Comparison of ENCODE assay signal across 8 mouse cellular contexts in genomic region chr9:107232140-107232539, GRCm38 (mm10). TPM values are rescaled to one million over a fixed set of nuclear protein-coding genes. Genes with fewer than 3 reads are reported as not detected.
DNase-seq lines count a peak whose midpoint lies in the region; ATAC-seq and TF ChIP-seq lines count a peak whose summit lies in the region.

No protein-coding gene starts in this region.

- no peaks in the 10 kb centered on the region for H3K9me3 ChIP-seq in megakaryocyte, embryonic 14.5 days
- no peaks in the 10 kb centered on the region for H3K9me3 ChIP-seq in limb, embryonic 15.5 days
- H3K9me3 ChIP-seq in stomach, postnatal 0 days (ENCODE audit: control insufficient read depth, low read length) = no peaks in the 10 kb centered on the region

- H3K27me3 ChIP-seq in cerebellum, adult 2 months (ENCODE audit: control insufficient read depth, insufficient read depth, low read length) = no peaks in the 10 kb centered on the region
- peaks cover 90% of the 10 kb centered on the region for H3K27me3 ChIP-seq in megakaryocyte, embryonic 14.5 days (replicated peaks)
- H3K27me3 ChIP-seq in limb, embryonic 15.5 days = peaks cover 89% of the 10 kb centered on the region
- H3K27me3 ChIP-seq in stomach, postnatal 0 days (ENCODE audit: control insufficient read depth, insufficient read depth, low read length) = peaks cover 26% of the 10 kb centered on the region

- no peak for TF ChIP-seq EP300 in stomach, postnatal 0 days (optimal IDR thresholded peaks at IDR 0.05)

- H3K27ac ChIP-seq in cerebellum, adult 2 months (ENCODE audit: insufficient read depth, low read length) = peak overlapping the region; percentile 57
- H3K27ac ChIP-seq in limb, embryonic 15.5 days = no peak overlapping the region
- H3K27ac ChIP-seq in stomach, postnatal 0 days (replicated peaks) = no peak overlapping the region

- ATAC-seq in megakaryocyte, adult 5-6 weeks (ENCODE audit: poor library complexity, severe bottlenecking) = no peak
- ATAC-seq in limb, embryonic 15.5 days (ENCODE audit: insufficient number of reproducible peaks, low FRiP score, low TSS enrichment, low read depth) = no peak
- no peak for ATAC-seq in stomach, postnatal 0 days (ENCODE audit: low FRiP score, low TSS enrichment)

- 26% methylated on average over 9 of the region's 9 CpGs for WGBS in cerebellum, adult 2 months
- 22% methylated on average over 9 of the region's 9 CpGs for WGBS in limb, embryonic 15.5 days
- 26% methylated on average over 9 of the region's 9 CpGs for WGBS in stomach, postnatal 0 days

- no peak for DNase-seq in cerebellum, adult 2 months
- no peak for DNase-seq in cerebellum, adult 9-11 months
- no peak for DNase-seq in stomach, postnatal 0 days (ENCODE audit: low spot score)
- DNase-seq in retina, postnatal 1 day = no peak
- DNase-seq in adrenal gland, postnatal 36 days = no peak

- no peaks in the 10 kb centered on the region for H3K36me3 ChIP-seq in megakaryocyte, embryonic 14.5 days (replicated peaks; ENCODE audit: low read length)
- no peaks in the 10 kb centered on the region for H3K36me3 ChIP-seq in limb, embryonic 15.5 days
- no peaks in the 10 kb centered on the region for H3K36me3 ChIP-seq in stomach, postnatal 0 days (ENCODE audit: control insufficient read depth, insufficient read depth, low read length)

- H3K9ac ChIP-seq in limb, embryonic 15.5 days = no peak overlapping the region
- H3K9ac ChIP-seq in stomach, postnatal 0 days (ENCODE audit: low read length) = no peak overlapping the region

- peak overlapping the region; percentile 69 for H3K4me3 ChIP-seq in cerebellum, adult 2 months (replicated peaks; ENCODE audit: insufficient read depth, low read depth, low read length)
- peak overlapping the region; percentile 90 for H3K4me3 ChIP-seq in megakaryocyte, embryonic 14.5 days (replicated peaks)
- H3K4me3 ChIP-seq in limb, embryonic 15.5 days = peak overlapping the region; percentile 58
- H3K4me3 ChIP-seq in stomach, postnatal 0 days (ENCODE audit: low read depth, low read length) = peak overlapping the region; percentile 52; the same call in 1 of the 2 replicates

- peak overlapping the region; percentile 98 for H3K4me2 ChIP-seq in limb, embryonic 15.5 days
- peak overlapping the region; percentile 80 for H3K4me2 ChIP-seq in stomach, postnatal 0 days (replicated peaks; ENCODE audit: low read depth)

- H3K4me1 ChIP-seq in cerebellum, adult 2 months (ENCODE audit: control insufficient read depth, insufficient read depth, low read length) = no peaks in the 10 kb centered on the region; the same call in 1 of the 2 replicates
- peaks cover 21% of the 10 kb centered on the region for H3K4me1 ChIP-seq in megakaryocyte, embryonic 14.5 days
- H3K4me1 ChIP-seq in limb, embryonic 15.5 days = peaks cover 12% of the 10 kb centered on the region
- H3K4me1 ChIP-seq in stomach, postnatal 0 days (replicated peaks; ENCODE audit: control insufficient read depth, insufficient read depth) = 0 out of 2 replicates have a peak, but pooled peaks cover 3% of the 10 kb centered on the region

- TF ChIP-seq POLR2A in cerebellum, adult 2 months (IDR thresholded peaks at IDR 0.05; ENCODE audit: borderline replicate concordance, insufficient read depth, low read length) = no peak

- no peak for TF ChIP-seq CTCF in cerebellum, adult 2 months (IDR thresholded peaks at IDR 0.05; ENCODE audit: borderline replicate concordance, insufficient read depth, low read depth, low read length)
- no peak for TF ChIP-seq CTCF in stomach, postnatal 0 days (IDR thresholded peaks at IDR 0.05; ENCODE audit: low read depth)

RNA-seq across cellular contexts. Expression of gene Dock3, which starts 0.4 kb away (rescaled TPM):
- polyA plus RNA-seq in cerebellum, adult 2 months (2012; rRNA removed) = 121 and 129 TPM in 2 replicates
- 0.09 TPM in 1 of 2 replicates, not detected in the other for polyA plus RNA-seq in megakaryocyte, embryonic 14.5 days (2012; ENCODE audit: insufficient read depth, low replicate concordance)
- total RNA-seq in megakaryocyte, adult 5-6 weeks (2015) = not detected in 2 replicates
- not detected in 2 replicates for total RNA-seq in megakaryocyte, adult 5-6 weeks (2017)
- polyA plus RNA-seq in limb, embryonic 15.5 days (2015; fragmentation: Nextera tagmentation; extraction: Ambion mirVana) = 0.41 and 0.61 TPM in 2 replicates
- polyA plus RNA-seq in stomach, postnatal 0 days (2015; fragmentation: Nextera tagmentation; extraction: Ambion mirVana) = 0.93 and 1.9 TPM in 2 replicates
- total RNA-seq in adrenal gland, postnatal 36 days (2021) = 1 to 10 TPM; 4.3 to 4.6 TPM

RNA-seq across cellular contexts. Expression of gene Mapkapk3, which starts 57.5 kb away (rescaled TPM):
- 10.5 and 11.7 TPM in 2 replicates for polyA plus RNA-seq in cerebellum, adult 2 months (2012; rRNA removed)
- polyA plus RNA-seq in megakaryocyte, embryonic 14.5 days (2012; ENCODE audit: insufficient read depth, low replicate concordance) = 35.6 and 49.9 TPM in 2 replicates
- 98.6 and 105 TPM in 2 replicates for total RNA-seq in megakaryocyte, adult 5-6 weeks (2015)
- total RNA-seq in megakaryocyte, adult 5-6 weeks (2017) = 156 and 174 TPM in 2 replicates
- 24.2 and 24.7 TPM in 2 replicates for polyA plus RNA-seq in limb, embryonic 15.5 days (2015; fragmentation: Nextera tagmentation; extraction: Ambion mirVana)
- polyA plus RNA-seq in stomach, postnatal 0 days (2015; fragmentation: Nextera tagmentation; extraction: Ambion mirVana) = 32.0 and 37.4 TPM in 2 replicates
- total RNA-seq in adrenal gland, postnatal 36 days (2021) = 10 to 100 TPM; 53.7 to 54.3 TPM

Comparison
In these comparisons a context has a peak if more than half of its experiments do, and no peak if none do; other contexts are left out.
1. RNA of gene Dock3, which starts 0.4 kb away (polyA plus RNA-seq): 121 to 129 TPM in cerebellum, adult 2 months; 0.93 to 1.9 TPM in stomach, postnatal 0 days, 0.41 to 0.61 TPM in limb, embryonic 15.5 days and 0.09 TPM in megakaryocyte, embryonic 14.5 days; every median in the first group is over 10 times any median in the second.
2. Peak in every context shown above with its lines, with median percentiles within 50 percentile points of each other: H3K4me3 ChIP-seq.